Mouse (Mus musculus): ENCODE results near the gene Eif5. TPM values are rescaled to one million over a fixed set of nuclear protein-coding genes. Genes with fewer than 3 reads are reported as not detected.

Gene Eif5
- total and polyA plus RNA-seq, 3 experiments = 201 to 330 (median 276) TPM

GRCm38 (mm10) chr12:111535281-111535680 lies 2.5 kb upstream of the Eif5 start (continued):
- TF ChIP-seq ETS1 (IDR thresholded peaks at IDR 0.05; ENCODE audit: low read depth, low read length) (peak; percentile 50; the same call in 1 of the 2 replicates), BHLHE40 (IDR thresholded peaks at IDR 0.05; ENCODE audit: borderline replicate concordance, low read depth, low read length) (peak; percentile 78; the same call in 1 of the 2 replicates), ZMIZ1 (IDR thresholded peaks at IDR 0.05; ENCODE audit: low read depth, low read length) (no peak), USF1 (IDR thresholded peaks at IDR 0.05; ENCODE audit: low read depth, low read length) (no peak), NRF1 (IDR thresholded peaks at IDR 0.05; ENCODE audit: insufficient read depth, low read depth, low read length, poor library complexity, severe bottlenecking) (no peak), MAZ (IDR thresholded peaks at IDR 0.05; ENCODE audit: low read depth, low read length) (no peak), POLR2A (IDR thresholded peaks at IDR 0.05; ENCODE audit: control insufficient read depth in 1 of 2, insufficient read depth in 1 of 2, low read depth in 1 of 2, low read length in 2 of 2, poor library complexity in 1 of 2) (no peak), ELF1 (IDR thresholded peaks at IDR 0.05; ENCODE audit: low read depth, low read length) (no peak), SMC3 (IDR thresholded peaks at IDR 0.05; ENCODE audit: low read depth, low read length) (no peak), MAX (IDR thresholded peaks at IDR 0.05; ENCODE audit: low read length) (peak; percentile 53; the same call in 1 of the 2 replicates), CHD2 (IDR thresholded peaks at IDR 0.05; ENCODE audit: low read length) (no peak), MXI1 (IDR thresholded peaks at IDR 0.05; ENCODE audit: low read depth, low read length) (peak; percentile 56; the same call in 1 of the 2 replicates), MAFK (IDR thresholded peaks at IDR 0.05; ENCODE audit: borderline replicate concordance, low read depth, low read length) (no peak), GABPA (IDR thresholded peaks at IDR 0.05; ENCODE audit: low read depth, low read length) (no peak), E2F4 (IDR thresholded peaks at IDR 0.05; ENCODE audit: borderline replicate concordance, low read depth, low read length) (no peak), TAL1 (IDR thresholded peaks at IDR 0.05; ENCODE audit: low read length) (peak; percentile 85), POLR2AphosphoS2 (IDR thresholded peaks at IDR 0.05; ENCODE audit: low read length) (no peak), JUND (IDR thresholded peaks at IDR 0.05; ENCODE audit: low read depth, low read length) (no peak), ZKSCAN1 (IDR thresholded peaks at IDR 0.05; ENCODE audit: low read depth, low read length) (no peak), MYB (IDR thresholded peaks at IDR 0.05; ENCODE audit: low read depth, low read length) (no peak), ZC3H11A (IDR thresholded peaks at IDR 0.05; ENCODE audit: low read depth, low read length) (no peak), CHD1 (IDR thresholded peaks at IDR 0.05; ENCODE audit: low read depth, low read length) (no peak), KAT2A (conservative IDR thresholded peaks at IDR 0.05; ENCODE audit: low read depth, low read length) (no peak)

DNA sequence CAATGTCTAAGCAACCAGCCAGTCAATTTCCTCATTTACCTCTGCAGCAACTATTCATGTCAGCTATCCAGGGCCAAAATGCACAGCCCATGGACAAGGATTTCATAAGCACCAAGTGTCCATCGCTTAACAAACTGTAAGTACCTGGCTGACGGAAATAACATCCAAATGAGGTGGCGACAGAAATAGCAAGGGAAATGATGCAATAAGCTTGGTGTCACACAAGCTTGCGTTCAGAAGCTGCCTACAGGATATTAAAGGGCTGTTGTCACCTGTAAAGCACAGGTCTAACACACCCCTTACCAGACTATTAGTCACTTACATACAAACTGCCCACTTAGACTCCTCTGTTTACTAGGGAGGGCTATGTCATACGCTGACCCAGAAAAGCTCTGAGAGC lies 2.1 kb upstream of the Eif5 start:
- H3K27me3 ChIP-seq (ENCODE audit: control insufficient read depth in 1 of 2, insufficient read depth in 2 of 2, low read length in 2 of 2) = no peaks in the 10 kb centered on the region
- no peak overlapping the region; the same call in 1 of the 2 replicates for H3K27ac ChIP-seq (ENCODE audit: control insufficient read depth, low read depth, low read length)
- peaks cover 28% of the 10 kb centered on the region for H3K79me2 ChIP-seq (ENCODE audit: control insufficient read depth, insufficient read depth, low read length, poor library complexity)
- H3K4me1 ChIP-seq (ENCODE audit: control insufficient read depth in 1 of 2, insufficient read depth in 2 of 2, low read length in 2 of 2) = peaks cover 20 to 27% of the 10 kb centered on the region in 2 experiments
- TF ChIP-seq MEF2A (IDR thresholded peaks at IDR 0.05; ENCODE audit: extremely low read depth, insufficient replicate concordance, low read depth, low read length, poor library complexity, severe bottlenecking) (no peak), JUND (IDR thresholded peaks at IDR 0.05; ENCODE audit: low read depth, low read length) (no peak), CHD2 (IDR thresholded peaks at IDR 0.05; ENCODE audit: low read length) (no peak), SIN3A (IDR thresholded peaks at IDR 0.05; ENCODE audit: low read length) (0 out of 2 replicates have a peak, but pooled peaks have one; percentile 10), ZNF384 (IDR thresholded peaks at IDR 0.05; ENCODE audit: low read depth, low read length) (no peak), RCOR1 (IDR thresholded peaks at IDR 0.05; ENCODE audit: low read depth, low read length) (no peak), MAZ (IDR thresholded peaks at IDR 0.05; ENCODE audit: low read depth, low read length) (no peak)
- DNase-seq (ENCODE audit: low read depth, low spot score) = no peak
- peaks cover 17 to 29% of the 10 kb centered on the region in 2 experiments for H3K36me3 ChIP-seq (ENCODE audit: control insufficient read depth in 1 of 2, insufficient read depth in 2 of 2, low read length in 2 of 2)
- H3K9me3 ChIP-seq (replicated peaks; ENCODE audit: insufficient read depth, low read length) = no peaks in the 10 kb centered on the region
- H3K4me3 ChIP-seq (ENCODE audit: control insufficient read depth in 1 of 2, insufficient read depth in 1 of 2, low read depth in 2 of 2, low read length in 2 of 2) = peak overlapping the region; percentile 2 to 22; a peak in 2 of 4 replicates
- H3K9ac ChIP-seq (ENCODE audit: control insufficient read depth, low read depth, low read length, poor library complexity, severe bottlenecking) = peak overlapping the region; percentile 4; the same call in 1 of the 2 replicates
